Mouse (Mus musculus): ENCODE results near the gene Galk1.
"Not testable (repeated sequence)": the region's sequence is repeated elsewhere in the genome, so short reads cannot be mapped to it uniquely, and the experiment has no call there.

Gene Galk1

GRCm38 (mm10) chr11:116030088-116030897 lies 17.8 kb upstream of the Galk1 start, which contains the start of gene Unk:
Gene Unk (plus strand): TSS chr11:116030322.
- peak; percentile 96 for DNase-seq

GRCm38 (mm10) chr11:116029086-116029865 lies 16.8 kb upstream of the Galk1 start:
- no peak for DNase-seq

GRCm38 (mm10) chr11:116028177-116028865 lies 15.8 kb upstream of the Galk1 start:
- DNase-seq, result no peak

- DNase-seq, result no peak
These were observed 15.2 kb upstream of the Galk1 start, which contains the start of gene H3f3b for GRCm38 (mm10) chr11:116027756-116028155. Gene H3f3b (minus strand): TSS chr11:116027962.

- DNase-seq, result no peak
These were observed 12.7 kb upstream of the Galk1 start for GRCm38 (mm10) chr11:116025056-116025845.

GRCm38 (mm10) chr11:116024356-116024808 lies 11.9 kb upstream of the Galk1 start:
- peak; percentile 94 for DNase-seq

GRCm38 (mm10) chr11:116023771-116024355 lies 11.3 kb upstream of the Galk1 start:
- DNase-seq, result peak; percentile 82

GRCm38 (mm10) chr11:116023074-116023770 lies 10.7 kb upstream of the Galk1 start:
- not testable (repeated sequence) for DNase-seq

- no peak for DNase-seq
These were observed 9.8 kb upstream of the Galk1 start for GRCm38 (mm10) chr11:116022256-116022780.

- no peak for DNase-seq
These were observed 9.1 kb upstream of the Galk1 start for GRCm38 (mm10) chr11:116021328-116022220.

- DNase-seq, result no peak
These were observed 8.0 kb upstream of the Galk1 start for GRCm38 (mm10) chr11:116020519-116020922.

GRCm38 (mm10) chr11:116019976-116020411 lies 7.5 kb upstream of the Galk1 start:
- DNase-seq, result no peak

- no peak for DNase-seq
These were observed 6.9 kb upstream of the Galk1 start for GRCm38 (mm10) chr11:116019360-116019791.

- not testable (repeated sequence) for DNase-seq
These were observed 6.3 kb upstream of the Galk1 start for GRCm38 (mm10) chr11:116018867-116019266.

GRCm38 (mm10) chr11:116018106-116018505 lies 5.6 kb upstream of the Galk1 start:
- peak; percentile 63 for DNase-seq

GRCm38 (mm10) chr11:116014821-116015220 lies 2.3 kb upstream of the Galk1 start:
- DNase-seq, result no peak

GRCm38 (mm10) chr11:116011529-116012261 lies 824 bp downstream of the Galk1 start:
- no peak for DNase-seq

- no peak for DNase-seq
These were observed 1.6 kb downstream of the Galk1 start for GRCm38 (mm10) chr11:116010948-116011347.

GRCm38 (mm10) chr11:116010146-116010545 lies 2.4 kb downstream of the Galk1 start:
- no peak for DNase-seq

Measured in lung, postnatal 14 days (tissue).